Mouse (Mus musculus) midbrain, embryonic 16.5 days (tissue): Measurements from ENCODE around the gene Plce1. TPM values are rescaled to one million over a fixed set of nuclear protein-coding genes. Genes with fewer than 3 reads are reported as not detected.

ENCODE experiments used
- ATAC-seq: fragments of 200-750 bp; cut with Nextera tagmentation; 2 replicates; pipeline ENCODE4 v1.8.0; 2017; ENCODE audit warnings: moderate TSS enrichment
- H3K27ac ChIP-seq: fragments of 300-500 bp; sonication (generic); 2 replicates; pipeline ENCODE4 v1.5.1; 2014; ENCODE audit warnings: mild to moderate bottlenecking, low read length, mixed read lengths
- H3K27me3 ChIP-seq: fragments of 300-500 bp; sonication (generic); 2 replicates; pipeline ENCODE4 v1.6.1; 2014; ENCODE audit warnings: low read depth, low read length, mixed read lengths; ENCODE audit not compliant: control insufficient read depth, insufficient read depth
- H3K36me3 ChIP-seq: fragments of 300-500 bp; sonication (generic); 2 replicates; pipeline ENCODE4 v1.6.1; 2014; ENCODE audit warnings: mild to moderate bottlenecking, low read length, moderate library complexity, mixed read lengths; ENCODE audit not compliant: control insufficient read depth, insufficient read depth
- H3K4me1 ChIP-seq: fragments of 300-500 bp; sonication (generic); 2 replicates; pipeline ENCODE4 v1.6.1; 2014; ENCODE audit warnings: mild to moderate bottlenecking, low read length, mixed read lengths; ENCODE audit not compliant: control insufficient read depth, insufficient read depth
- H3K4me2 ChIP-seq: fragments of 300-500 bp; sonication (generic); 2 replicates; pipeline ENCODE4 v1.6.1; 2014; ENCODE audit warnings: mild to moderate bottlenecking, low read length, mixed read lengths
- H3K4me3 ChIP-seq: fragments of 300-500 bp; sonication (generic); 2 replicates; pipeline ENCODE4 v1.5.1; 2014; ENCODE audit warnings: low read depth, mild to moderate bottlenecking, low read length, moderate library complexity, mixed read lengths
- H3K9ac ChIP-seq: fragments of 300-500 bp; sonication (generic); 2 replicates; pipeline ENCODE4 v1.6.1; 2014; ENCODE audit warnings: low read depth, low read length, mixed read lengths
- H3K9me3 ChIP-seq: fragments of 300-500 bp; sonication (generic); replicated peaks from 2 replicates; pipeline ENCODE4 v1.6.1; 2014; ENCODE audit warnings: mild to moderate bottlenecking, low read length, mixed read lengths; ENCODE audit not compliant: control insufficient read depth, poor library complexity, severe bottlenecking
- WGBS: fragments of 180-500 bp; shearing (Covaris S2); extraction: QIAGEN DNeasy Blood & Tissue Kit; methylation state at CpG from one replicate; pipeline ENCODE4 v1.1.7; 2014; 5-methylcytosine and 5-hydroxymethylcytosine counted together
- polyA plus RNA-seq: library from polyadenylated mRNA; unstranded; fragments of >200 nt; fragmentation: Nextera tagmentation; extraction: Ambion mirVana; gene quantifications from 2 replicates; pipeline ENCODE4 v1.2.1, GENCODE M21; 2015

The Plce1 gene
- polyA plus RNA-seq, 1 experiment from 2014 or later, result 4.4 TPM

DNA sequence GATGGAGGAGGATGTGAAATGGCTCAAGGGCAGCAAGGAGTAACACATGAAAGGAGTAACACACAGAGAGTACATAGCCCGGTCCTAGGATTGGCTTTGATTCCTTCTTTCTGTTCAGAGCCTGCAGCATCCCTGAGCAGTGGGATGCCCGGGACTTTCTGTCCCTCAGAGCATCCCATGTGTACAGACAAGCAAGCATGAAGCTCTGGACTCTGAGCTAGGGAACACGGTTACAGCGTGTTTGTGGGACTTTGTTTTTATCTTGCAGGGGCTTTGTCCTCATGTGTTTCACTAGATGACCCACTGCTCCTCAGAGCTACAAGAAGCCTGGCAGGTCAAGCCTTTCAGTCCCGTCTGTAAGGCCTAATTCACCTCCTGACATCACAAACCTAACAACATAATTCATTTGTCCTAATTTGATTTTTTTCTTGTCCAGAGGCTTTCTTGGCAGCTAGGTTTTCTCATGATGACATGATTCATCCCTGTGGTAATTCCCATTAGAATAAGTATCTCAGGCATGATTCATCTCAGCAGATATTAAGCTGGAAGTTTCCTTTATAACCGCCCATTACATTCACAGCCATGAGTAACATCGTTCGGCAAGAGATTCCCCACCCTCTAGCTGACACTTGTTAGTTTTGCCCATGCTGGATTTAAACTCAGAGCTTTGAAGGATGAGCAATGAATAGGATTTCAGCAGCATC, 128.2 kb downstream of the Plce1 start:
- H3K4me1 ChIP-seq, result no peaks in the 10 kb centered on the region
- H3K4me3 ChIP-seq, result no peak overlapping the region
- no peaks in the 10 kb centered on the region for H3K27me3 ChIP-seq
- H3K9me3 ChIP-seq, result no peaks in the 10 kb centered on the region
- H3K9ac ChIP-seq, result no peak overlapping the region
- 92% methylated on average over 8 of the region's 8 CpGs for WGBS
- H3K27ac ChIP-seq, result no peak overlapping the region
- no peak overlapping the region for H3K4me2 ChIP-seq
- no peak for ATAC-seq
- H3K36me3 ChIP-seq, result no peaks in the 10 kb centered on the region

DNA sequence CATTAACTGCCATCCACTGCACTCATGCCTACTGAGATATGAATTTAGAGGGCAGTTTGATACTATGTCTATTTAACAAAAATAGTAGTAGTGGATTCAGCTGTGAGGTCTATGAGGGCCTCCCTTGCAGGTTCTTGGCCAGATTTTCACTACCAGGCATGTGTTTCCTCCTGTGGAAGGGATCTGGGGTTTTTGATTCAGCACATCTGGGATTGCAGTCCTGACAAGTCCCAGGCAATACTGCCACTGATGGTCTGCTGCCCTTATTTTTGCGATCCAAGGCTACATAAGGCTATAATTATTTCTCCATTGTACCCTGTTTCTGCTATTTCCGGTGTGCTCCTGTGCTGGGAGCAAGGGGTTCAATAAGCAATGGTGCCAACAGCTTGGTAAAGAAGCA, 129.4 kb downstream of the Plce1 start:
- 97% methylated on average over 2 of the region's 2 CpGs for WGBS
- no peak overlapping the region for H3K27ac ChIP-seq
- H3K9ac ChIP-seq, result no peak overlapping the region

DNA sequence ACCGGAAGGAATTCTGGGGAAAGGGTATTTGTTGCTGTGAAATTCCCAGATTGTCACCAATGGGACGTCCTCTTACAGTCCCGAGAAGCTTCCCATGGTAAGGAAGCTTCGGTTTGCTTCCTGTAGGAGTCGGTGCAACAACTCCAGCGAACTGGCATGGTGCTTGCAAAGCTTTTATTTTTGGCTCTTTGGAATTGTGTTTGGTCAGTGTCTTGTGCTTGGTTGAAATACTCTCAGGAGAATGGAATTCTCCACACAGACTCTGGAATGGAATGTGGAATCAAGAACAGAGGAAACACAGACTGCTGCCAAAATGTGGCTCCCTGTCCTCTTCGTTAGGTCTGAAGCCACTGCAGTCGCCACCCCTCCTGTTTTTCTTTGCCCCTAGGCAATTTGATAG, 129.9 kb downstream of the Plce1 start:
- WGBS, result 90% methylated on average over 8 of the region's 8 CpGs

More for the DNA sequence above, 129.4 kb downstream of the Plce1 start:
- Histone ChIP-seq H3K4me2 (no peak overlapping the region), H3K27me3 (no peaks in the 10 kb centered on the region), H3K36me3 (no peaks in the 10 kb centered on the region), H3K4me1 (no peaks in the 10 kb centered on the region), H3K9me3 (no peaks in the 10 kb centered on the region), H3K4me3 (no peak overlapping the region)
- ATAC-seq, result no peak

DNA sequence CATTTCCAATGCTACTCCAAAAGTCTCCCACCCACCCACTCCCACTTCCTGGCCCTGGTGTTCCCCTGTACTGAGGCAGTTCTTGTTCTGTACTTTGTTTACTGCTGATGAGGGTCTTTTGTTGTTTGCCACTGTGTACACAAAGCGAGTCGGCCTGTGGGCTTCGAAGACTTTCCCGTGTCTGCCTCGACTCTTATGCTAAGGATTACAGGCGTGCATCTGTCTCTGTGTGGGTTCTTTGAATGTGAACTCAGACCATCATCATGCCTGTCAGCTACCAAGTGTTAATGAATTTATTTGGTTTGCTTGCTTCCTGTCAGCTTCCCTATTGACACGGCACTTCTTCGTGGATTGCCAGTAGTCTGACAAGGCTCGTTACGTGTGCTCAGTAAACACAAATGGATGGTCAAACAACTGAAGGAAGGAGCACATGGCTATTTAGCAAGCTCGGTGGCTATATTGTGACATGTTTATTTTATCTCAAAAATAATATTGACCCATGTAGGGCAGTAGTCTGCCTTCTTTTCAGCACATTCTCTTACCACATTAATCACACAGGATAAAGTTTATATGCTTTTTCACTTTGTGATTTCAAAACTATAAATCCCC, 133.3 kb downstream of the Plce1 start:
- Histone ChIP-seq H3K4me2 (no peak overlapping the region), H3K36me3 (no peaks in the 10 kb centered on the region), H3K9me3 (no peaks in the 10 kb centered on the region), H3K27me3 (no peaks in the 10 kb centered on the region), H3K27ac (no peak overlapping the region), H3K4me1 (no peaks in the 10 kb centered on the region), H3K4me3 (no peak overlapping the region), H3K9ac (no peak overlapping the region)
- 35% methylated on average over 11 of the region's 11 CpGs for WGBS
- ATAC-seq, result no peak

More for the DNA sequence above, 129.9 kb downstream of the Plce1 start:
- Histone ChIP-seq H3K9me3 (no peaks in the 10 kb centered on the region), H3K27ac (no peak overlapping the region), H3K4me1 (no peaks in the 10 kb centered on the region), H3K4me2 (no peak overlapping the region), H3K36me3 (no peaks in the 10 kb centered on the region), H3K4me3 (no peak overlapping the region), H3K27me3 (no peaks in the 10 kb centered on the region), H3K9ac (no peak overlapping the region)
- no peak for ATAC-seq

DNA sequence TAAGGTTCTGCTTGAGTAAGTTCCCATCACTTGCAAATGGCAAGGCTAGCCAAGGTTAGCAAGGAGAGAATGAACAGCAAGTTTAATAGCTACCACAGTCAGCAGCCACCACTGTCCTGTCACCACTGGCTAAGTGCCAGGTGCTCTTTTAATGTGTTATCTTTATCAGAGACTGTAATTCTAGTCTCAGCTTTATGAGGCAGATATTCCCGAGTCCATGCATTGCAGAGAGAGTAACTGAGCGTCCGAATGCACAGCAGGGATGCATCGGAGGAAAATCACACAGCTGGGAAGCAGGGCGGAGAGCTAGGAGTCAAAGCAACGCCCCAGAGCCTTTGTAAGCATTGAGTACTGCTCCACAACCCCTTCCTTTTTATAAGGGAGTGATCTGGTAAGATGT, 134.4 kb downstream of the Plce1 start:
- Histone ChIP-seq H3K4me3 (no peak overlapping the region), H3K4me2 (no peak overlapping the region), H3K9ac (no peak overlapping the region), H3K27ac (no peak overlapping the region), H3K27me3 (no peaks in the 10 kb centered on the region), H3K36me3 (no peaks in the 10 kb centered on the region), H3K9me3 (no peaks in the 10 kb centered on the region), H3K4me1 (no peaks in the 10 kb centered on the region)
- 27% methylated on average over 6 of the region's 6 CpGs for WGBS
- no peak for ATAC-seq

DNA sequence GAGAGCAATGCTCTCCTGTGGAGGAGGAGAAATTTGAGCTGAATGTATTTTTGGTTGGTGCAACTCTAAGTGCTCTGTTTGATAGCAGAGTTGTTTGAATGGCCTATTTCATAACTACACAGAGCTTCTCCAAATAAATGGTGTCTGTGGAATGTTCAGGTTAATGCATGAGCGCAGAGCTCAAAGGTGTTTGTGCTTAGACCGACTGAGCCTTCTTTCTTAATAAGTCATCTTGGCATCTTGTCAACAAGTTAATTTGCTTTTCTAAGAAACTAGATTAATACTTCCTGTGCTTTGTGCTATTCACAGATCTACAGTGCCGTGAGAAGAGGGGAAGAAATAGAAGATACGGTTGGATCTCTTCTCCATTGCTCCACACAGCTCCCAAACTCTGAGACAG, 139.2 kb downstream of the Plce1 start:
- no peak overlapping the region for H3K4me2 ChIP-seq
- no peaks in the 10 kb centered on the region for H3K27me3 ChIP-seq
- H3K27ac ChIP-seq, result no peak overlapping the region
- 72% methylated on average over 4 of the region's 4 CpGs for WGBS
- H3K4me1 ChIP-seq, result no peaks in the 10 kb centered on the region
- ATAC-seq, result no peak
- H3K36me3 ChIP-seq, result no peaks in the 10 kb centered on the region
- H3K9ac ChIP-seq, result no peak overlapping the region
- H3K4me3 ChIP-seq, result no peak overlapping the region
- no peaks in the 10 kb centered on the region for H3K9me3 ChIP-seq

DNA sequence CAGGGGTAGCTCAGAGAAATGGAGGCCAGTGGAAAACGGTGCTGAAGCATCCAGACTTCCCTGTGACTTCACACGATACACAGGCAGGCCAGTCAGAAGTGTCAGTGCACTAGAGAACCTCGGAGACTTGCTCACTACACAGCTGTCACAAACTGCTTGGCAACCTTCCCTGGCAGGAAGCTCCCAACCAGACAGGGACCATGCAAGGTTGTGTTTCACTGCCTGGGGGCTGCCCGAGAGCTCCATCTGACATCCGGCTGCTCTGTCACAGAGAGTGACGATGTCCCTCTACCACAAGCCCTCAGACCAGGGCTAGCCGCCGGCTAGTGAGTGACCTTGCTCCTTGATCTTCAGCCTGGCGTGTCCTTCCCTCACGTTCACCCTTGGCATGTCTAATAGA, 140.6 kb downstream of the Plce1 start:
- H3K4me2 ChIP-seq, result no peak overlapping the region
- H3K4me1 ChIP-seq, result no peaks in the 10 kb centered on the region
- ATAC-seq, result no peak
- whole genome bisulfite sequencing, result 85% methylated on average over 10 of the region's 10 CpGs
- no peaks in the 10 kb centered on the region for H3K9me3 ChIP-seq
- H3K27ac ChIP-seq, result no peak overlapping the region
- H3K4me3 ChIP-seq, result no peak overlapping the region
- no peaks in the 10 kb centered on the region for H3K36me3 ChIP-seq
- H3K27me3 ChIP-seq, result no peaks in the 10 kb centered on the region
- H3K9ac ChIP-seq, result no peak overlapping the region

DNA sequence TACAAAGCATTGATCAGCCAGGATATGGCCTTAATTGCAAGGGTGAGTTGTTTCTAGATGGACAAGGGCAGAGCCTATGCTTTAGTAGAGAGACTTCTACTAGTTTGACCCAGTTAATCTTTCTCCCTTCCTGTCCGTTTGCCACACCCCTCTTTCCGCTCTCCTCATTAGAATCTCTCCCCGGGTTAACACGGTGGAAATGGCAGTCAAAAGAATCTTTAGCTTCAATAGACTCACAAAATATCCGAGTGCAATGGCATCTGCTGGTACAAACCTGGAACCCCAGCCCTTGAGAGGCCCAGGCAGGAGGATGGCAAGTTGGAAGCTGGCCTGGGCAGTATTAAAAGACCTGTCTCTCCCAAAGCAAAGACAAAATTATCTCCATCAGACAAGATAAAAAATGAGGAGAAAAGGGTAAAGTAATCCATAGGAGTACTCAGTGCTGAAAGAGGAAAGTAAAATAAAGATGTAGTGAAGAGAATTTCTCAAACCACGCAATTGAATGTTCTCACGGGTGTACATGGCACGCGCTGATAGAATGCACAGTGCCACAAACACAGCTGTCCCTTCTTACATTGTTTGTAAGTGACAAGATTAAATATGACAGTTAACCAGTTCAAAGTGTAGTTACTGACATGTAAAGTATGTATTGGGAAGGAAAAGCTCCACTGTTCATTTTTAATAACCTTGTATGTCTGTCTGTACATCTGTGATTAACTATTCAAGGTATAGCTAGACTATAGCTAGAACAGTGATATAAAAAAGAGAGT, 145.5 kb downstream of the Plce1 start:
- Histone ChIP-seq H3K27me3 (no peaks in the 10 kb centered on the region), H3K9me3 (no peaks in the 10 kb centered on the region), H3K36me3 (no peaks in the 10 kb centered on the region), H3K4me3 (no peak overlapping the region), H3K9ac (no peak overlapping the region), H3K4me2 (no peak overlapping the region), H3K27ac (no peak overlapping the region), H3K4me1 (no peaks in the 10 kb centered on the region)
- no peak for ATAC-seq
- 70% methylated on average over 9 of the region's 9 CpGs for WGBS
